Mouse (Mus musculus): ENCODE results near the gene Cx3cr1. TPM values are rescaled to one million over a fixed set of nuclear protein-coding genes. Genes with fewer than 3 reads are reported as not detected.

Cx3cr1 gene
- polyA plus RNA-seq, 1 experiment from 2014 or later: 4.0 TPM

DNA sequence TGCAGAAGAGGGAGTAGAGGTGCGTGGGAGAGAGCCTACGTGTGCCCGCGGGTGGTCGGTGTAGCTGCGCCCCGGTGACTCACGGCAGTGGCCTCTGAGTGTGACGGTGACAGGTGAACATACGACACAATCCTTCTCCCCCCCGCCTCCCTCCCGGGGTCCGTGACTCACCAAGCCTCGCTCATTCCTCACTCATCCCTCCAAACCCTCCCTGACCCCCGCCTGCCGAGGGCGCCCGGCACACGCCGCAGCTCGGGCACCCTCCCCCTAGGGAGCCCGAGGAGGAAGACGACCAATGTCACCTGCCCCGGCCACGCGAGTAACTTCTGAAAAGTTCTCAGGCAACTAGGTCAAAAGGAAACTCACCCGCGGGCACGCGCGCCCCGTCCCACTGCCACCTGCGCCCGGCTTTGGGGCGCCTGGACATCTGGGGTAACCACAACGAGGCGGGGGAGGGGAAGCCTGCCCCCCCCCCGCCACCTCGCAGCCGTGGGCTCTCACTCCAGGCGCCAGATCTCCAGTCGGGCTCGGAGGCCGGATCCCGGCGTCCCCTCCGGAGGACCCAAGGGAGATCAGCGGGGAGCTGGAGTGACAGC lies 86.6 kb downstream of the Cx3cr1 start:
- under 1% methylated on average over 48 of the region's 48 CpGs for WGBS
- peak; percentile 50 for DNase-seq (ENCODE audit: low spot score)
- Histone ChIP-seq H3K27ac (peak overlapping the region; percentile 93), H3K4me3 (peak overlapping the region; percentile 73), H3K9me3 (replicated peaks) (no peaks in the 10 kb centered on the region), H3K36me3 (no peaks in the 10 kb centered on the region), H3K4me1 (peaks cover 76% of the 10 kb centered on the region), H3K27me3 (ENCODE audit: low read depth, poor library complexity, severe bottlenecking) (no peaks in the 10 kb centered on the region)

GRCm38 (mm10) chr9:119982241-119982811 lies 87.4 kb downstream of the Cx3cr1 start:
- peak; percentile 73 for DNase-seq (ENCODE audit: low spot score)
- Histone ChIP-seq H3K4me3 (peak overlapping the region; percentile 73), H3K27me3 (ENCODE audit: low read depth, poor library complexity, severe bottlenecking) (no peaks in the 10 kb centered on the region), H3K9me3 (replicated peaks) (no peaks in the 10 kb centered on the region), H3K4me1 (peaks cover 84% of the 10 kb centered on the region), H3K36me3 (no peaks in the 10 kb centered on the region), H3K27ac (peak overlapping the region; percentile 93)
- 2% methylated on average over 11 of the region's 11 CpGs for WGBS

DNA sequence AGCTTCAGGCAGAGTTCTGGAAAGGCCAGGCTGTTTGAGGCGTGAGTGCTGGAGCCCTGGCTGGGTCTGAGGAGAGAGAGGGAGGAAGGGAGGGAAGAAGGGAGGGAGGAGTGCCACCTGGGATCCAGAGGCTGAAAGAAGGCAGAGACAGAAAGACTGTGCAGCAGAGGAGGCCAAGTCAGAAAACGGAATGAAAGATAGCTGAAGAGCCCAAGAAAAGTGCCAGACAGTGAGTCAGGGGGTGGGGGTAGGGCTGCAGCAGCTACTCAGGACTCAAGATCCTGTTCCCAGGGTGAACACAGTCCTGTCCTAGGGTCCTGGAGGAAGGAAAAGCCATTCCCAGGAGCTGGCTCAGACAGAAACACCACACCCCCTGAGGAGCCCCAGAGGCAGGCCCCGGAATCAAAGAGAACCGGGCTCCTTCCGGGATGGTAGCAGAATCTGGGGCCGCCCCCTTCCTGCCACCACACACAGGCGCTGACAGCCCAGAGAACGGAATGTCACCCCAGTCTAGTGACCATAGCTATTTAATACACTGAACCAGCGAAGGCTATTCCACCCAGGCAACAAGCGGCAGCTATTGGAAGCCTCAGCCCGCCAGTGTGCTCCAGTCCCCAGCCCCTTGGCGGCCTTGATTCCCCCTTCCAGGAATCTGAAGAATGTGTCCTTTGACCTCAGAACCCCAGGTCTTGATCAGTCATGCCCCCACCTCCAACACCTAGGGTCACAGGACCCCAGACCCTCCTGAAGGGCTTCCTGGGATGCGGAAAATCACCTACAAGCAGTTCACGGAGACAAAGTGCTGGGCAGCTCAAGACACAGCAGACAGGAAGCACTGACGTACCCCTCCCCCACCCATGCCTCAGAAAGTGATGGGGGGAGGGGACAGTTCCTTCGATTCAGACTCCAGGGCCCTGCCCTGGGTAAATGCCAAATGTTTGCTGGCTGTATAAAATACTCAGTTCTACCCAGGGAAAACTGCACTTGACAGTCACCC lies 88.2 kb downstream of the Cx3cr1 start:
- under 1% methylated on average over 16 of the region's 16 CpGs for WGBS
- peak; percentile 80 for DNase-seq (ENCODE audit: low spot score)
- H3K9me3 ChIP-seq (replicated peaks): no peaks in the 10 kb centered on the region
- H3K4me3 ChIP-seq: peak overlapping the region; percentile 73
- H3K4me1 ChIP-seq: peaks cover 92% of the 10 kb centered on the region
- H3K27ac ChIP-seq: peak overlapping the region; percentile 93
- H3K36me3 ChIP-seq: no peaks in the 10 kb centered on the region; the same call in 1 of the 2 replicates
- H3K27me3 ChIP-seq (ENCODE audit: low read depth, poor library complexity, severe bottlenecking): no peaks in the 10 kb centered on the region

DNA sequence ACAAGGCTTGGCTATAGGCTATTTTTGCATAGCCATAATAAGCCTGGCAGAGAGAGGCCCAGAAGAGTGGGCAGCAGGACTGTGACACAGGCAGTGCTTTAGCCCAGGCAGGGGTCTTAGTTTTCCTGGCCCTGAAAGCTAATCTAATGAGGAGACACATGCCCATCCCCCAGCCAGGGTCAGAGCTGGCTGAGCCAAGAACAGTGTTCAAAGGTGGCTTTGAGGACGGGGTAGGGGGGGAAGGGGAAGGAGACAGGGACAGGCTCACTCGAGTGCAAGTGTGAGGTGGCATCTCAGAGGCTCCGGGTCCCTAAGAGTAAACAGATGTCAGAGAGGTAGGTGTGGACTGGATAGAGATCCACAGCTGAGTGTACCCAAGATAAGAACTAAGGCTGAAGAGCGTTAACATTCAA lies 88.9 kb downstream of the Cx3cr1 start:
- no peaks in the 10 kb centered on the region; the same call in 1 of the 2 replicates for H3K36me3 ChIP-seq
- H3K9me3 ChIP-seq (replicated peaks): no peaks in the 10 kb centered on the region
- peak overlapping the region; percentile 73 for H3K4me3 ChIP-seq
- peak; percentile 45 for DNase-seq (ENCODE audit: low spot score)
- WGBS: 6% methylated on average over 4 of the region's 4 CpGs
- H3K27me3 ChIP-seq (ENCODE audit: low read depth, poor library complexity, severe bottlenecking): no peaks in the 10 kb centered on the region
- H3K27ac ChIP-seq: peak overlapping the region; percentile 93
- peaks cover 89% of the 10 kb centered on the region for H3K4me1 ChIP-seq

DNA sequence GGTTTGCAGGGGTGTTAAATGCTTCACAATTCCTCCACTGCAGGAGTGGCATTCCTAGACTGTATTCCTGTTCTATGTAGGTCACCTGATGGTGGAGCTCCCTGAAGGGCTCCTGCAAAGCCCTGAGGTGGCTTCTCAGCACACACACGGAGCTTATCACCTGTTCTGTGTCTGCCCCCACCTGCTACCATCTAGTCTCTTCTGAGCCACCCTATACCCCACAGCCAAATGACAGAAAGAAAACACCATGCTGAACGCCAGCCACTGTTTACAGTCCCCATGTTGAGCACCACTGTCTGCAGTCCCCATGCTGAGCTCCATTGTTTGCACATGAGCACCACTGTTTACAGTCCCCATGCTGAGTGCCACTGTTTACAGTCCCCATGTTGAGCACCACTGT lies 89.9 kb downstream of the Cx3cr1 start:
- H3K27me3 ChIP-seq (ENCODE audit: low read depth, poor library complexity, severe bottlenecking): no peaks in the 10 kb centered on the region
- peaks cover 84% of the 10 kb centered on the region for H3K4me1 ChIP-seq
- H3K4me3 ChIP-seq: no peak overlapping the region
- H3K36me3 ChIP-seq: peaks cover 5% of the 10 kb centered on the region
- DNase-seq (ENCODE audit: low spot score): no peak
- WGBS: 60% methylated on average over 2 of the region's 2 CpGs
- peak overlapping the region; percentile 67 for H3K27ac ChIP-seq
- no peaks in the 10 kb centered on the region for H3K9me3 ChIP-seq (replicated peaks)

- Histone ChIP-seq H3K9me3 (replicated peaks) (no peaks in the 10 kb centered on the region), H3K36me3 (peaks cover 14% of the 10 kb centered on the region), H3K27ac (peak overlapping the region; percentile 67), H3K4me3 (no peak overlapping the region), H3K27me3 (ENCODE audit: low read depth, poor library complexity, severe bottlenecking) (no peaks in the 10 kb centered on the region), H3K4me1 (peaks cover 76% of the 10 kb centered on the region)
- WGBS: 83% methylated on average over 6 of the region's 6 CpGs
- DNase-seq (ENCODE audit: low spot score): no peak
Observed at GRCm38 (mm10) chr9:119978811-119979441, 90.8 kb downstream of the Cx3cr1 start.

DNA sequence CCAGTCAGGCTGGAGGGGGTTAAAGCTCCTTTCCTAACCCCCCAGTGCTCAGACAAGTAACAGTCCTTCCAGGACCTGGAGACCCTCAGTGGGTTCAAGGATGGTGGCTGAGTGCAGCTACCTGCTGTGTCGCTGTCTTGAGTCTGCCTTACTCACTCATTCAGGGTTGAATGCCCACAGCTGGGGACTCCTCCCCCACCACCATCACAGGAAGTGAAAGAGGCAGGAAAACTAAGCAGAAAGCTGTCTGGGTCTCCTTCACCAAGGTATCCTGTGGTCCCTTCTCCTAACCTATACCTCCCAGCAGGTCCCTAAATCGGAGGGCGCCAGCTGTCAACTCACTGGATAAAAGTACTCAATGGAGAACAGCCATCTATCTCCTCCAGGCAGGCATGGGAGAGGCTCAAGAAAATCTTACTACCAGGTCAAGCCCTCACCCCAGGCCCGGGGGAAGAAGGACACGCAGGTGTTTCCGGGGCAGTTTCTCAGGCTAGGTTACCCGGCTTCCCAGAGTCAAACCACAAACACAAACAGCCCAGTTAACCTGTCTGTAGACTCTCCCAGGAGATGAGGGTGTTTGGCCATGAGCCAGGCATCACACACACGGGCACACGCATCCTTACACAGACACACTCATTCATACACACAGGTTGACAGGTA lies 91.4 kb downstream of the Cx3cr1 start:
- Histone ChIP-seq H3K36me3 (peaks cover 20% of the 10 kb centered on the region), H3K27me3 (ENCODE audit: low read depth, poor library complexity, severe bottlenecking) (no peaks in the 10 kb centered on the region), H3K4me1 (peaks cover 70% of the 10 kb centered on the region), H3K4me3 (no peak overlapping the region), H3K27ac (peak overlapping the region; percentile 67), H3K9me3 (replicated peaks) (no peaks in the 10 kb centered on the region)
- no peak for DNase-seq (ENCODE audit: low spot score)
- WGBS: 67% methylated on average over 9 of the region's 9 CpGs

- no peak overlapping the region for H3K4me3 ChIP-seq
- peaks cover 27% of the 10 kb centered on the region for H3K36me3 ChIP-seq
- no peaks in the 10 kb centered on the region for H3K27me3 ChIP-seq (ENCODE audit: low read depth, poor library complexity, severe bottlenecking)
- DNase-seq (ENCODE audit: low spot score): no peak
- H3K9me3 ChIP-seq (replicated peaks): no peaks in the 10 kb centered on the region
- WGBS: 55% methylated on average over 5 of the region's 5 CpGs
- peak overlapping the region; percentile 67 for H3K27ac ChIP-seq
- peaks cover 63% of the 10 kb centered on the region for H3K4me1 ChIP-seq
Observed at GRCm38 (mm10) chr9:119977557-119978060, 92.1 kb downstream of the Cx3cr1 start.

DNA sequence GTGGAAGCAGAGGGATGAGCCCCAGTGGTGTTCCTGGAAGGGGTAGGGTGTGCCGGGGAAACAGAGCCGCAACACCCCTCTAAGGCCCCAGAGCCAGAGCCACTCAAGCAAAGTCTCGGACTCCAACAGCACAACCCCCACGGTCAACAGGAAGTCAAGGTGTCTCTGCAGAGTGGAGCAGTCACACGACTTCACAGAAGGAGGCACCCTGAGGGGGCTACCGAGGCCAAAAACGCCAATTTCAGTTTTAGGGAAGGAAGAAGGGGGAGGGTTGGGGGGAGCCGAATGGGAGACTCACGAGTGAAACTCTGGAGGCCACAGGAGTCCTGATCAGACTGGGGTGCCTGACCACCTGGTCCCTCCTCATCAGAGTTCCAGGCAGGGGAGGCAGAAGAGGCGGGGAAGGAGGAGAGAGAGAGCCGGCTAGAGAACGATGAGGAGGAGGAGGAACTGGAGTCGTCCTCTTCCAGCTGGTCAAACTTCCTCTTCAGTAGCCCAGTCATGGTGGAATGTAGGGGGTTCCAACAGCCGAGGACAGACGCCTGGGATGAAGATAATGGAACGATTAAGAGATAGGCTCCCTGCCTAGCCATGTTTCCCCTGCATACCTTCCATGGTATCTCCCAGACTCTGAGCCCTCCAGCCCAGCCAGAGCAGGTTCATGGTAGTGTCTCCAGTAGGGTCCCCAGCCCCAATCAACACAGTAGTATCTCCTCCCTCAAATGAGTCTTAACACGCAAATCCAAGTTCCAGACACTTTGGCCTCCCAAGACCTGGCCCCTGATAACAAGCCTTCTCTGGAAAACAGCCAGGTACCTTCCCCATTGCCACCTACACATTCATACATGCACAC lies 92.7 kb downstream of the Cx3cr1 start:
- no peaks in the 10 kb centered on the region for H3K9me3 ChIP-seq (replicated peaks)
- H3K4me3 ChIP-seq: no peak overlapping the region
- H3K4me1 ChIP-seq: peaks cover 56% of the 10 kb centered on the region
- peak overlapping the region; percentile 67 for H3K27ac ChIP-seq
- WGBS: 55% methylated on average over 17 of the region's 17 CpGs
- peaks cover 34% of the 10 kb centered on the region for H3K36me3 ChIP-seq
- DNase-seq (ENCODE audit: low spot score): no peak
- H3K27me3 ChIP-seq (ENCODE audit: low read depth, poor library complexity, severe bottlenecking): no peaks in the 10 kb centered on the region

GRCm38 (mm10) chr9:119975286-119975685 lies 94.4 kb downstream of the Cx3cr1 start:
- Histone ChIP-seq H3K36me3 (peaks cover 41% of the 10 kb centered on the region), H3K9me3 (replicated peaks) (no peaks in the 10 kb centered on the region), H3K4me1 (peaks cover 47% of the 10 kb centered on the region)

GRCm38 (mm10) chr9:119974609-119975008 lies 95.1 kb downstream of the Cx3cr1 start:
- no peak overlapping the region for H3K4me3 ChIP-seq
- no peaks in the 10 kb centered on the region for H3K27me3 ChIP-seq (ENCODE audit: low read depth, poor library complexity, severe bottlenecking)
- H3K36me3 ChIP-seq: peaks cover 41% of the 10 kb centered on the region
- DNase-seq (ENCODE audit: low spot score): no peak
- no peak overlapping the region for H3K27ac ChIP-seq
- H3K9me3 ChIP-seq (replicated peaks): no peaks in the 10 kb centered on the region
- peaks cover 44% of the 10 kb centered on the region for H3K4me1 ChIP-seq
- 83% methylated on average over 5 of the region's 5 CpGs for WGBS

More at GRCm38 (mm10) chr9:119975286-119975685, 94.4 kb downstream of the Cx3cr1 start:
- DNase-seq (ENCODE audit: low spot score): no peak
- Histone ChIP-seq H3K27ac (no peak overlapping the region), H3K4me3 (no peak overlapping the region), H3K27me3 (ENCODE audit: low read depth, poor library complexity, severe bottlenecking) (no peaks in the 10 kb centered on the region)
- WGBS: 96% methylated on average over 4 of the region's 4 CpGs

All from limb, embryonic 10.5 days (tissue).